Mouse (Mus musculus) kidney, adult 2 months (tissue): ENCODE results near the gene Nanos3. TPM values are rescaled to one million over a fixed set of nuclear protein-coding genes. Genes with fewer than 3 reads are reported as not detected.

ENCODE experiments used
- DNase-seq: peaks from one replicate; pipeline ENCODE4 v3.0.0; 2021
- H3K27ac ChIP-seq: fragments of 200-500 bp; 2 replicates; pipeline ENCODE4 v1.5.1; 2012; ENCODE audit warnings: low read depth, low read length, control low read depth, inconsistent platforms; ENCODE audit not compliant: insufficient read depth
- H3K27me3 ChIP-seq: fragments of 200-500 bp; replicated peaks from 2 replicates; pipeline ENCODE4 v1.6.1; 2012; ENCODE audit warnings: mild to moderate bottlenecking, moderate library complexity, low read length, inconsistent platforms; ENCODE audit not compliant: control insufficient read depth, insufficient read depth
- H3K36me3 ChIP-seq: fragments of 200-500 bp; 2 replicates; pipeline ENCODE4 v1.6.1; 2012; ENCODE audit warnings: mild to moderate bottlenecking, moderate library complexity, low read length, inconsistent platforms; ENCODE audit not compliant: control insufficient read depth, insufficient read depth
- H3K4me1 ChIP-seq: fragments of 200-500 bp; 2 replicates; pipeline ENCODE4 v1.6.1; 2011; ENCODE audit warnings: low read length; ENCODE audit not compliant: control insufficient read depth, insufficient read depth
- H3K4me3 ChIP-seq: fragments of 200-500 bp; 2 replicates; pipeline ENCODE4 v1.5.1; 2011; ENCODE audit warnings: mild to moderate bottlenecking, low read depth, low read length, control low read depth; ENCODE audit not compliant: insufficient read depth
- CTCF ChIP-seq: fragments of 200-500 bp; conservative IDR thresholded peaks from 2 replicates; pipeline ENCODE4 v1.5.1; 2011; ENCODE audit warnings: low read depth, mild to moderate bottlenecking, control low read depth, low read length, moderate library complexity, mixed read lengths; ENCODE audit not compliant: insufficient read depth, insufficient read length
- POLR2A ChIP-seq: fragments of 200-500 bp; IDR thresholded peaks from one replicate; pipeline ENCODE4 v1.6.1; 2011; ENCODE audit warnings: low read depth, low read length, control low read depth
- WGBS: fragments of 180-500 bp; shearing (Covaris S2); methylation state at CpG from one replicate; pipeline ENCODE4 v1.1.7; 2018; 5-methylcytosine and 5-hydroxymethylcytosine counted together
- polyA plus RNA-seq: library from polyadenylated mRNA; depleted of rRNA; stranded (reverse); fragments of >200 nt; gene quantifications from 2 replicates; pipeline ENCODE4 v1.2.3, GENCODE M21; 2012

Nanos3 gene
- polyA plus RNA-seq, 1 experiment = 1.4 TPM

DNA sequence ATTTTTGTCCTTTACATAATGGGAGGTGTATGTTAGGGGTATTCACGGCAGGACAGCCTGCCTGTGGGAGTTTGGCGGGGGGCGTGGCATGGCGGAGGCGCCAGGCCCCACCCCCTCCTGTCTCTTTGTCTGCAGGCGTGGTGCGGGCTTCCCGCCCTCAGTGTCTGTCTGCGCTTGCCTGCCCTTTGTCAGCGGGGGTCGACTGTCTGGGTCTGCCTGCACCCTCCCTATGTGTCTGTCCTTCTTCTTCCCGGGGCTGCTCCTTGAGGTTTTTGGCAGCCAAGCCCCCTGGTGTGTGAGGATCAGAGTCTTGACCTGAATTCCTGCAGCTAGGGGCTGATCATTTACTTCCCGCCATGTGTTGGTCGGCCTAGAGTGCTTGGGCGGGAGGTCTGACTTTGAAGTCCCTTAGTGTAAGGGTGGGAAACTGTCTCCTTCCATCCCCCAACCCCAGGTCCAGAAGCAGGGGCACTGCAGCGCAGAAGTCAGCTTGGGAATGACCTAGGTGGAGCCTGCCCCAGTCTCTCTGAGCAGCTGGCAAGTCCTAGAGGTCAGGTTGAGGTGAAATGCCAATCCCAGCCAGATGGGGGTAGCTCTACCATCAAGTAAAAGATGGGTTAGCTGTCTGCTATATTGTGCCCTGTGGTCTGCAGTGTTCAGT lies 4.4 kb downstream of the Nanos3 start:
- Histone ChIP-seq H3K4me3 (no peak overlapping the region), H3K4me1 (no peaks in the 10 kb centered on the region; the same call in 1 of the 2 replicates), H3K27ac (no peak overlapping the region), H3K27me3 (no peaks in the 10 kb centered on the region), H3K36me3 (no peaks in the 10 kb centered on the region)
- 15% methylated on average over 16 of the region's 16 CpGs for WGBS
- TF ChIP-seq POLR2A (no peak), CTCF (no peak)
- peak; percentile 20 for DNase-seq

DNA sequence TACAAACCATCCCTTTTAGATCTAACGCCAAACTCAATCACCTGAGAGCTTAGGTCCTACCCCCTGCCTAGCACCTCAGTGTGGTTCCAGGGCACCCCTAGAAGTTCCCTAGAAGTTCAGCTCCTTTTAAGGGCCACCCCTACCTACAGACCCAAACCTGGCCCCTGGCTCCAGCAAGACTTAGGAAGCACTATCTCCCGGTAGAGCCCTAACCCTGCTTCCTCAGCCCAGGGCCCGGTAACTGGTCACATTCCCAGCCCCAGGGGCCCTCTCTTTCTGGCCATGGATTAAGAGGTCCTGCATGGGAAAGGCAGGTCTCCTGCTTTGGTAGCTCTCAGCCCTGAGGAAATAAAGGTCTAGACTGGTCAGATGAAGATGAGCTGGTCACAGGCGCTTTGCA lies 5.1 kb downstream of the Nanos3 start:
- WGBS = 65% methylated on average over 4 of the region's 4 CpGs
- H3K4me3 ChIP-seq = no peak overlapping the region

DNA sequence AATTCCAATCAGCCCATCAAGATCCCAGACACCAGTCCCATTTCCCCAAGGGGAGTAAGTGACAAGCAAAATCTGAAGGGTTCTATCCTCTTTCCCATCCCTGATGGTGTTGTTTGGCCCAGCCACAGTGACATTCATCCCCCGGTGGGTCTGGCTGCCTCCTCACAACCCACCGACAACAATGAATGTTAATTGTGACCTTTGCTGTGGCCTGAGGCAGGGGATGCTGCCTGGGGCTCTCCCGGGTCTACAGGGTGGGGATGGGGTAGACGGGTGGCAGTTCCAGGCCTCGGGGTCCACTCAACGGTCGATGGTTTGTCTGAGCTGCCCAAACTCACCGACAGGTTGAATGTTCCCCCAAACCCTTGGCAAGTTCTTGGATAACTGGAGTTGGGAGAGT lies 6.4 kb downstream of the Nanos3 start:
- Histone ChIP-seq H3K27ac (no peak overlapping the region), H3K4me3 (no peak overlapping the region), H3K4me1 (no peaks in the 10 kb centered on the region), H3K27me3 (no peaks in the 10 kb centered on the region), H3K36me3 (no peaks in the 10 kb centered on the region)
- WGBS = 80% methylated on average over 8 of the region's 8 CpGs
- TF ChIP-seq POLR2A (no peak), CTCF (no peak)
- DNase-seq = no peak

More for the DNA sequence above, 5.1 kb downstream of the Nanos3 start:
- Histone ChIP-seq H3K4me1 (no peaks in the 10 kb centered on the region; the same call in 1 of the 2 replicates), H3K27ac (no peak overlapping the region), H3K27me3 (no peaks in the 10 kb centered on the region), H3K36me3 (no peaks in the 10 kb centered on the region)
- no peak for DNase-seq
- TF ChIP-seq POLR2A (no peak), CTCF (no peak)

DNA sequence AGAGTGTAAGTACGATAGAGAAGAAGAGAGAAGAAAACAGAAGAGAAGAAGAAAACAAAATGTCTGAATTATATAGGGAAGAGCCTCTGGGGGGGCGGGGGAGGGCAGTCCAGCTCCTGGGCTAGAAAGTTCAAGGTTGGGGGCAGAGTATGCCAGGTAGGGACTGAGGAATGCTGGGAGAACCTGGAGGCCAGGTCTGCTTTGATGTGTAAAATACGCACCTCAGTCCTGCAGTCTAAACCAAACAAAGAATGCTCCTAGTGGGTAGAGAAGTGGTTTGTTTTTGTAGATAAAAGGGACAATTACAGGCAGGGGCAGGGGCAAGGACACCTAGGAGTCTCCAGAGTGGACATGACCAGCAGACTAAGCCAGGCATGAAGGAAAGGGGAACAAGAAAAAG lies 7.6 kb downstream of the Nanos3 start:
- Histone ChIP-seq H3K36me3 (no peaks in the 10 kb centered on the region), H3K27ac (no peak overlapping the region), H3K4me1 (no peaks in the 10 kb centered on the region), H3K27me3 (no peaks in the 10 kb centered on the region), H3K4me3 (no peak overlapping the region)
- TF ChIP-seq POLR2A = no peak
- TF ChIP-seq CTCF = no peak
- DNase-seq = no peak
- WGBS = 85% methylated on average over 3 of the region's 3 CpGs

DNA sequence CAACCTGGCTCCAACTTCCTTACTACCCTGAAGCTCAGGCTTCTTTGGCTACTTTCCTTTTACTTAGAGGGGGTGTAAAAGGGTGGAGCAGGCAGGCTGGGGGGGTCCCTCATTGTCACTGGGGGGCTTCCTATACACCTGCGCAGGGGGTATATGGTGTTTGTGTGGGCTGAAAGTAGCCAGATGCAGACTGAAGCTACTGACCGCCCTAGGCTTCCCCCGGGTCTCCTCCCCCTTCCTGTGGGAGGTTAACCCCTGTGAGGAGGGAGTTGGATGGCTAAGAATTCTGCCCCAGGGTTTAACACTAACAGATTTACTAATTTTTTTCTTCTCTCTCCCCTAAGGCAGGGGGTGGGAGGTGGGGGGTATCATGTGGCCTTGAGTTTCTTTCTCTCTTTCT lies 8.5 kb downstream of the Nanos3 start:
- no peak for TF ChIP-seq CTCF
- no peak for TF ChIP-seq POLR2A
- no peaks in the 10 kb centered on the region for H3K36me3 ChIP-seq
- H3K27me3 ChIP-seq = no peaks in the 10 kb centered on the region
- no peak for DNase-seq
- H3K4me3 ChIP-seq = no peak overlapping the region
- H3K27ac ChIP-seq = no peak overlapping the region
- no peaks in the 10 kb centered on the region for H3K4me1 ChIP-seq
- 19% methylated on average over 3 of the region's 3 CpGs for WGBS

DNA sequence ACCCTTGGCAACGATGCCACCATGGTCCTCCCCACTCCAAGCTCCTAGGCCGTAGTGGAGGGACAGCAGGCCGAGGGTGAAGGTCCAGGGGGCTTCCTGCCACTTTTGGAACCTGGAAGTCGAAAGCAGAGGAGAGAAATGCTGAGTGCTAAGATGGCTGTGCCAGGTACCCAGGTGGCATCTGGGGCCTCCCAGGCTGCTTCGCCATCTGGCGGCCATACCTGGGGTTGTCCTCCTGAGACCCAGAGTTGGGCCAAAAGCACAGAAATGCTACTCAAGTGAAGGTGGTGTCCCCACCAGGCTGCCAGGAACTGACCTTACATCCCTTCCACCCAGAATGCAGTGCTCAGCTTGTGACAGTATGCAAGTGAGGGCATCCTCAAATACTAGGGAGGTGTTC lies 11.2 kb downstream of the Nanos3 start:
- peak; percentile 19 for DNase-seq
- H3K36me3 ChIP-seq = no peaks in the 10 kb centered on the region
- 75% methylated on average over 6 of the region's 6 CpGs for WGBS
- no peak overlapping the region for H3K4me3 ChIP-seq
- TF ChIP-seq CTCF = peak; percentile 67
- no peak for TF ChIP-seq POLR2A
- no peaks in the 10 kb centered on the region for H3K27me3 ChIP-seq
- H3K4me1 ChIP-seq = no peaks in the 10 kb centered on the region
- no peak overlapping the region for H3K27ac ChIP-seq

DNA sequence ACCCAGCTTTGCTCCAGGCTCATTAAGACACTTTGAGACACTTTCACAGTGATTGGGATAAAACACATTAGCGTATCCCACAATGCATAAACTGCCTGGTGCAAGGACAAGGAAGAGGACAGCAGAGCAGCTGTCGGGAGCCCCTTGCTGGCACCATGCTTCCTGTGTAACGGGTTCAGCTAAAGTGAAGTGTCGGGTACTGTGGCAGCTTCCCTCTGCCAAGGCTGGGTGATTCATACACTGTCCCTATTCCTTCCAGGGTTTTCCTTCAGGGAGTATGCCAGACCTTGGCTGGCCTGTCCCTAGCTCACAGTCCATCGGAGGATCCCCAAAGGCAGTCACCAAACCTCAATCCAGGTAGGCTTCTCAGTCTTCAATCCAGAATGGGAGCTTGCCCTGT lies 14.9 kb downstream of the Nanos3 start:
- no peak for DNase-seq
- H3K4me3 ChIP-seq = no peak overlapping the region

More for the DNA sequence above, 14.9 kb downstream of the Nanos3 start:
- H3K36me3 ChIP-seq = no peaks in the 10 kb centered on the region
- H3K27ac ChIP-seq = no peak overlapping the region
- no peaks in the 10 kb centered on the region for H3K27me3 ChIP-seq
- TF ChIP-seq POLR2A (no peak), CTCF (no peak)
- WGBS = 80% methylated on average over 5 of the region's 5 CpGs
- H3K4me1 ChIP-seq = no peaks in the 10 kb centered on the region
